Mouse (Mus musculus) activated CD4-positive, CD25-positive, alpha-beta regulatory T cell, adult 9 weeks (primary cell): Measurements from ENCODE around the gene Map3k3. TPM values are rescaled to one million over a fixed set of nuclear protein-coding genes. Genes with fewer than 3 reads are reported as not detected.

Experiments used
- polyA plus RNA-seq: library from polyadenylated mRNA; unstranded; fragments of 100-300 nt; shearing (Covaris generic); gene quantifications from one replicate; pipeline ENCODE4 v1.2.1, GENCODE M21; 2017

The Map3k3 gene
- 11.7 TPM for polyA plus RNA-seq

GRCm38 (mm10) chr11:106083708-106084701, at the start of gene Map3k3:
Gene Map3k3 (plus strand): TSS chr11:106084613.

GRCm38 (mm10) chr11:106036548-106037417, 47.6 kb upstream of the Map3k3 start, which contains the start of gene Dcaf7:
Gene Dcaf7 (plus strand): TSS chr11:106036872.

DNA sequence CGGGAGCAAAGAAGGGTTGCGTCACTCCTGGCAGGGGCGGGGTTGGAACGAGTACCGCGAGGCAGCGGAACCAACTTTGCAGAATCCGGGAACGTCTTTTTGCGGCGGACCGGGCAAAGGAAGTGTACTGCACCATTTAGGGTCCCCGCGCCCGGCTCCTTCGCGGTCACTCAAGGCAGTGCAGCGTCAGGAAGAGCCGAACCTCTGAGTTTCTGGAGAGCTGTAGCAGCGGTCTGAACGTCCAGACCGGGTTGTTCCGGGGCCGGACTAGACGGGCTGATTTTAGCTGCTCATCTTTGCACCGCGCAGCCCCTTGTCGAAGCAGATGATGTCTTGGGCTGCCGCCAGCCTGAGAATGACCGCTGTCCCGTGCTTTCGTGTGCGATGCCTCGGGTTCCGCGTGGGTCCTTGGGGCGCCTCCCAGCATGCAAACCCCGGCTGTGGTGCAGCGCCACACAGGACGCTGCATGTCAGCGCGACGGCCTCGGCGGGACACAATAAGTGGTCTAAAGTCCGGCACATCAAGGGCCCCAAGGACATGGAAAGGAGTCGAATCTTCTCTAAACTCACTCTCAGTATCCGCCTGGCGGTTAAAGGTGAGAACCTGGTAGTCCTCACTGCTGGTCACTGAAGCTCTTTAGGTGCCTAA, 18.4 kb upstream of the Map3k3 start, which contains the start of gene Taco1:
TSS of gene Taco1 (plus strand) at position 139 of the 649 bp plus-strand sequence.

DNA sequence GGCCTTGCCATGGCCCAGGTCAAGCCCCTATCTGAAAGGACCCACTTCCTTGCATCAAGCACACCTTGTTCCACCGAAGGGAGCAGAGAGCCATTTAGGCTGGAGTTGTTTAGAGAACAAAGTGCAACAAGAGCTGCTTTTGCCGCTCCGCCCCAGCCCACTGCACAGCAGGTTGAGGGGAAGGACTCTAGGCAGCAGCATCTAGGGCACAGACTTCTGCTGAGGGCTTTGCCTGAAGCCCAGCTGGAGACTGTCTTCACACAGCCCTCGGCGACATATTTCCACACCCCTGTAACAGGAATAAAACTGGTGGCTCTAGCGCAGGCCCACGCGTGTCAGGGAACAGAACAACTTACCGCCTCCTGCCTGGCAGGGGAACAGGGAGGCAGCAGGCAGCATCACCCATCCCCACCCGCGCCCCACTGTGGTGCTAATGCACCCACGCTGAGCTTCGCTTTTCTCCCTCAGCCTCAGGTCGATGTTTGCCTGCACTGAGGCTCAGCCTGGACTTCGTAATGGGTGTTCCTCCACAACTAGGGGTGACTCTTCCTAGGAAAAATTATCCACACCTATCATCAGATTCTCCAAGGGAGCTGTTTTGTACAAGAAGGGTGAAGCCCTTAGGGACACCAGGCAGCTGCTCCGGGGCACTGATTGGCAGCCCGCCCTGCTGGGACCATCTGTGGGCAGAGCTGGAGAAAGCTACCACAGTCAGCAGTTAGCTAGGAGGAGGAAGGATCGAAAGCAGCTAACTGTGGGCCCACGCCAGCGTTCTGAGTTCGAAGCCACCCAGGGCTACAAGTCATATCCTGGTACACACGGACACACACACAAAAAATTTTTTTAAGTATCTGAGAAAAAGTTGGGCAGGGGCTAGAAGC, 76.7 kb downstream of the Map3k3 start, which contains the start of the genes Gm10840 and Limd2:
TSS of gene Gm10840 (plus strand) at position 10 of the 881 bp plus-strand sequence.
TSS of gene Limd2 (minus strand) at position 20 of the 881 bp plus-strand sequence.

DNA sequence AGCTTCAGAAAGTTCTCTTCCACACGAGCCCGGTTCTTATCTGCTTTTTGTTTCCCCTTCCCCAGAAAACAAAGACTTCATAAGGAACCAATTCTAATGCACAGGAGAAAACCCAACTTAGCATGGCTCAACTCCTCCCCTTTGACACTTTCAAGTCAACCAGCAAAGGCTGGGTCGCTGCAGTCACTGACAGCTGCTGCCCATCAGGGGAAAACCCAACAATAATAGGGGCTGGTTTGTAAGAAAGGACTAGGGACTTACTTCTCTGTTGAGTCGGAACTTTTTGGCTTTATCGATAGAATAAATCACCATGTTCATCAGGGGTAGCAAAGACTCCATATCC, 117.7 kb downstream of the Map3k3 start, which contains the start of gene Strada:
TSS of gene Strada (minus strand) at position 46 of the 343 bp plus-strand sequence.

Other genes with a start within 250 kb of the Map3k3 start
- 1.4 TPM for gene Cyb561, start 131.3 kb upstream of the Map3k3 start, polyA plus RNA-seq
- gene Ace, start 116.7 kb upstream of the Map3k3 start, polyA plus RNA-seq: not detected
- not detected for gene Ace3, start 89.9 kb upstream of the Map3k3 start, polyA plus RNA-seq
- 0.21 TPM for gene Kcnh6, start 76.5 kb upstream of the Map3k3 start, polyA plus RNA-seq
- gene Dcaf7, start 47.7 kb upstream of the Map3k3 start, polyA plus RNA-seq: 109 TPM
- gene Taco1, start 18.6 kb upstream of the Map3k3 start, polyA plus RNA-seq: 17.1 TPM
- gene Gm10840, start 76.2 kb downstream of the Map3k3 start, polyA plus RNA-seq: 1.0 TPM
- 842 TPM for gene Limd2, start 76.2 kb downstream of the Map3k3 start, polyA plus RNA-seq
- 35.7 TPM for gene Strada, start 117.6 kb downstream of the Map3k3 start, polyA plus RNA-seq
- 123 TPM for gene Ccdc47, start 131.7 kb downstream of the Map3k3 start, polyA plus RNA-seq
- gene Ddx42, start 132.3 kb downstream of the Map3k3 start, polyA plus RNA-seq: 74.9 TPM
- gene Ftsj3, start 171.5 kb downstream of the Map3k3 start, polyA plus RNA-seq: 76.7 TPM
- 195 TPM for gene Psmc5, start 171.5 kb downstream of the Map3k3 start, polyA plus RNA-seq
- 12.8 TPM for gene Smarcd2, start 188.4 kb downstream of the Map3k3 start, polyA plus RNA-seq
- gene Tcam1, start 192.1 kb downstream of the Map3k3 start, polyA plus RNA-seq: 0.33 TPM
- gene Gh, start 217.3 kb downstream of the Map3k3 start, polyA plus RNA-seq: not detected
- gene Cd79b, start 230.1 kb downstream of the Map3k3 start, polyA plus RNA-seq: 48.7 TPM